Mouse (Mus musculus) c-Kit-negative CD71-positive TER-119-positive erythroid progenitor cells, embryonic 14.5 days (primary cell): ENCODE data around the gene S100a10.

ENCODE experiments used
- DNase-seq: peaks from one replicate; pipeline ENCODE4 v3.0.0-alpha.2; 2013; ENCODE audit warnings: low read depth, low spot score

S100a10 gene

DNA sequence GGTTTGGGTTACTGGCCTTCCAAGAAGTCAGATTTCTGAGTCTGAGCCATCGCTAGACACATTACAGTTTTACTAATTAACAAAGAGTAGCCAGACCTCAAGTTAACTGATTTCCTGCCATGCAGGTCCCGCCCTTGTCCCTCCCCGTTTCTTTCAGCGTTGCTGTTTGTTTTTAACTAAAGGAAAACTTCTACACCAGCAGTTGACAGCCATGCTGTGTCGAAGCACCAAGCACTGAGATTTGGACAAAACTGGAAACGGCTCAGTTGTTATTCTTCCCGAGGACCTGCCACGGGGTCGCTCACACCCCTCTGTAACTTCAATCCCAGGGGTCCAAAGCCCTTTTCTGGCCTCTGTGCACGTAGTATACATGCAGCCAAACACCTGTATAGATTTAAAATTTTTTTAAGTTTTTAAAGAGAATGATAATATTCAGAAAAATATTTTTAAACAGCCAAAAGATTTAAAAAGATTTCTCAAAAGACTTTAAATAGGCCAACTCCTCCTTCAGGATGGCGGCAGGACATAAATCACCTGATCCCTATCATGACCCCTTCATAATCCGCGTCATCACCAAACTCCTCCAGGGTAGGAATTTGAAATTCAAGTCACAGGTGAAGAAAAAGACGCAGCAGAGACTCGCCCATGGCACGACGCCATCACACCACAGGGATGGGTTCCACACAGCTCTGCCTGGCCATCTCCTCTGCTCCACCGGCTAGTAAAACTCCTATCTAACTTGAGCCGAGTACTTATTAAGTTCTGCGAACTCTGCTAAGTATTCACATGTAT, 6.9 kb upstream of the S100a10 start:
- no peak for DNase-seq

DNA sequence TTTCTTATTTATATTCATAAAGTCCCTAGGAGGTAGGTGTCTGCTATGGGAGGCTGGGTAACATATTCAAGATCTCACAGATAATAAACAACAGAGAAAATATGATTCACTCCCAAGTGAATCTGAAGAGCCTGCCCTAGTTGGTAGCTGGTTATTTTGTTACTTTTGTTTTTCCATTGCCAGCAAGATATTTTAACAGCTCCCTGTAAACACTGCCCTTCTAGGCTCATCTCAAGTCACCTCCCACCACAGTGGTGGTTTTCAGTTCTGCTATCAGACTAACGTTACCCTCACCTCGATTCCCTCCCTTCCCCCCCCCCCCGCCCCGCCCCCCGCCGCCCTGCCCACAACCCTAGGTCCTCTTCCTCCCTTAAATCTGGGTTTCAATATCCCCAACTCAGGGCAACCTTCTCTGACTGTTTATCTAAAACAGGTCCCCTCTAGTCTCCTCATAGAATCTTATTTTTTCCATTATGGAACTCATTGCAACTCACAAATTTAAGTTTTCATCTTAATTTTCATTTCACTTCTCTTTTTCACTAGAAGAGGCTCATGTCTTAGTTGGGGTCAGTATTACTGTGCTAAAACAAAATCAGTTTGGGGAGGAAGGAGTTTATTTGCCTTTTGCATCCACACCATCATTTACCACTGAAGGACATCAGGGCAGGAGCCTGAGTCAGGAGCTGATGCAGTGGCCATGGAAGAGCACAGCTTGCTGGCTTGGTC, 6.2 kb upstream of the S100a10 start:
- DNase-seq: no peak

DNA sequence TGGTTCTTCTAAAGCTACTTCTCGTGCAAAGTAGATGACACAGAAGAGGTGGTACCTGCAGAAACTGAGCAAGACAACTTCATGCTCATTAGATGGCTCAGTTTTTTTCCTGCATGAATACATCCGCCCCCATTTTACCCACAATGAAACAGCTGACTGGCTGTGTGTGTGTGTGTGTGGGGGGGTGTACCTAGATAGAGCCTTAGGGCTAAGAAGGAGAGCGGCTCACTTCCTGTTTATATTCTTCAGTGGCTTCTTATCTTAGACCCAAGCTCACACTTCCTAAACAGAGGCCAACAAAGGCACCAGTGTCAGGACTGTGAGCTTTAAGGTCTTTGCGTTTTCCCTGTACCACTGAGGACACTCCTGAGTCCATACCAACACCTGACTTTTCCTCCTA, 4.9 kb upstream of the S100a10 start:
- DNase-seq: no peak

DNA sequence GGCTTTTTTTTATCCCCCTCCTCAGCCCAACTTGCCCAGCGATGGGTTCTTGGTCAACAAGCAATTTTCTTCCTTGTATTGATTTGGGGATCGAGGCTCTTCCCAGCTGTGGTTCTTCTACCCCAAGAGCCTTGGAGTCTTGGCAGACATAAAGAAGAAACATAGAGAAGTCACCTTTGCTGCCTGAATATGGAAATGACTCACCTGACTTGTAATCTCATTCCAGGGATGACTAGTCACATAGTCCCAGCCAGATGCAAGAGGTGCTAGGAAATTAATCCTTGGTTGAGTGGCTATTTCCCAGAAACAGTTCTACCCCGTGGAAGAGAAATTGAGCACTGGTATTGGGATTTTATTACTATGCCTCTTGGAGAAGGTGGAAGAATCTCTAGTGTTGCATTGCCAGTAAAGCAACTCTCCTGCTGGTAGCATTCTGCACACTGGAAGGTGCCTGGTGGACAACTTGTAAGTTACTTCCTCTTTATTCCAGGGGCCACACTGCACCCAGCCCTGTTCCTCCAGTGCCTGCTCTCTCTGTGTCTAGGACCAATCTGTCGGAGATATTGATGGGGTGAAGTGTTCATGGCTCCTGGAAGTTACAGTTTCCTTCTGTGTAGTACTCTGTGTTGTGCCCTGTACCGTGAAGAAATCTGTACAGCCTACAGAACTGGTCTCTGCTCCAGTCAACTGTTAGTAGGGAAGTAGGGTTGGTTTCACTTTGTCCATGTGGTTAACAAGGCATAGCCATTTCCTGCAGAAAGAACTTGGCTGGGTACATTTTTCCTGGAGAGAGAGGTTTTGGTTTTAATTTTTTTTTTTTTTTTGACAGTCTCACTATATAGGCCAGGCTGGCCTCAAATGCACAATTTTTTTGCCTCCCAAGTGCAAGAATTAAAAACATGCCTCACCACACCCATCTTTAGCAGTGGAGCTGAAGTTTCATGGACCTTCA, 2.7 kb upstream of the S100a10 start:
- DNase-seq: no peak

DNA sequence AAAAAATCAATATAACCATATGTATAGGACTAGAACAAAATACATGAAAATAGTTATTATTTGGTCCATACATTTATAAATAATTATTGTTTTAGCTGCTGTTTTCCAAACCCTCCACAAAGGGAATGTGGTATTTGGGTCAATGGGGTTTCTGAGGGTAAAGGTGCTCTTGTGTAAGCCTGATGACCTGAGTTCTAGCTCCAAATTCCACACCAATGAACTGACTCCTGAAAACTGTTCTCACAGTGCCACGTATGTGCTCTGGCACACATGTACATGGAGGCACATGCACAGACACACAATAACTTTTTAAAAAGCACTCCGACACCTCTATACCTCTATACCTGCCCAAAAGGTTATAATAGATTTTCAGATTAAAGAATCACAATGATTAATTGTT, 1.6 kb upstream of the S100a10 start:
- DNase-seq: no peak

DNA sequence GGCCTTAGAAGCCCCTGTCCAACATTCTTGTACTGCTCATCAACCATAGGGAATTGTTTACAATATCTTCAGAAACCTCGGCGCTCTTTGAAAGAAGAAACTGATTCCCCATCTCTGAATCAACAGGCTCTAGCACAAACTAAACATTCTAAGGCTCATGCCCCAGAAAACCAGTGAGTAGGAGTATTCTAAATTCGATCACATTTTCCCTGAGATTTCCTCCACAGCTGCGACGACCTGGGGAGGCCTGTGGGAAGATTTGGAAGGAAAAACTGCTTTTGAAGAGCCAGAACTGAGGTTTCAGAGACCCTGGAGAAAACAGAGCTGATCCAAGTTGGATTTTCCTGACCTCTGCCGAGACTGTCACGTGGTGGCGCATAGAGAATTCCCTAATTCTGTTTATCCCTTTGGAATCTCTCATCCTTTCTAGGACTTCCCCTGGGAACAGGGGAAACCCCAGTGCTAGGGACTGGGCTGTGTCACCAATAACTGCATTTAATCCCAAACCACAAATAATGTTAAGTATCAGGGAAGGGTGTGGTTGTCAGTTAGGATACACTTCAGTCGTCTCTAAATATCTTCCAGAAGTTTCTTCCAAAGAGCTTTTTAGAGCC, 1.0 kb upstream of the S100a10 start:
- DNase-seq: no peak

DNA sequence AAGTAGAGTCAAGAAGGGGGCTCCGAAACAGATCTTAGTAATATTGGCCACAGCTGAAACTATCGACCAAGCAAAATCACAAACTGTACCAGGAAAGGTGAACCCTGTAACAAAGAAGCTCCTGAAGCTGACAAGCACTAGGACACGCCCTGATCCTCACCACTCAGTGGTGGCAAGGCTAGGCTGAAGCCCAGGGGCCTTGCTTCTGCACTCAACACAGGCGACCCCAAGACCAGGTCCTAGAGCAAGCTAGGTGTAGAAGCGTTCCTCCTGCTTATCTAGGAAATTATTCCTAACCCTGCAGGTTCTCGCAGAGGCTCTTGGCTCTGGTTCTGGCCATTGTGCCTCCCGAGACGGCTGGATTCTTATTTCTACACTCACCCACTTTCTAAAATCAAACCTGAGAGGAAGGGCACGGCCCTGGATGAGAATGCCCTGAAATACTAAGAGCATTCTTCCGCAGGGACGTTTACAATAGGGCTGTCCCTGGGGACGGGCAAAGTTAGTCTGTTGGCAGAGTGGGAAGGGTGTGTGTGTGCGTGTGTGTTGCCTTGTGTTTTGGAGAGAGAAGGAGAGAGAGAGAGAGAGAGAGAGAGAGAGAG, 400 bp upstream of the S100a10 start:
- DNase-seq: no peak

DNA sequence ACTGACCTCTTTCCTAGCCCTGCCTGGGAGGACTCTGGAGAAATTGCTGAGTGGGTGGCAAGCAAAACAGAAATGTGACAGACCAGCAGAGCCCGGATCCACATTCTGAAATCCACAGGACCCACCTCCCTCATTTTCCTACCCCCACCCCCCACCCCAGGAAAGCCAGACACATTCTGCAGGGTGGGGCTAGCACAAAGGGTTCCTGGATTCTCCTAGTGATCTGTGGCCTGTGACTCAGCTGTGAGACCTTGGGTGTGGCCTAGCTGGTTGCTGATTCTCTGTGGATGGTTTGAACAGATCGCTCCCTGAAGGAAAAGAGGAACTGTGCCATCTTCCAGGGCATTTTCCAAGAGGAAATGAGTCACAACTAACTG, 986 bp downstream of the S100a10 start:
- DNase-seq: no peak

DNA sequence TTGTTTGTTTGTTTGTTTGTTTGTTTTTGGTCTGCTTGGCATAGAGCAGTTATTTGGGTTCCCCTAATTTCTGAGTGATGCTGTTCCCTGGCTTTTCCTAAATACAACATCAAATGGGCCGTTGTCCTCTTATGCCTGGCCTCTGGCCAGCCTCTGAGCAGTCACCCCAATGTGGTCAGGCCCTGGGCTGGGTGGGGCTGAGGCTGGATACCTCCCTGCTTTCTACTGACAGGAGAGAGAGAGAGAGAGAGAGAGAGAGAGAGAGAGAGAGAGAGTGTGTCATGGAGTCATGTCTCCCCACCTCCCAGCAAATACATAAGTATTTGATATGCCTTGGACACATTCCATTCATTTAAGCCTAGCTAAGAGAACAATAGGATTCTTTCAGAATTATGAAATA, 1.7 kb downstream of the S100a10 start:
- no peak for DNase-seq

DNA sequence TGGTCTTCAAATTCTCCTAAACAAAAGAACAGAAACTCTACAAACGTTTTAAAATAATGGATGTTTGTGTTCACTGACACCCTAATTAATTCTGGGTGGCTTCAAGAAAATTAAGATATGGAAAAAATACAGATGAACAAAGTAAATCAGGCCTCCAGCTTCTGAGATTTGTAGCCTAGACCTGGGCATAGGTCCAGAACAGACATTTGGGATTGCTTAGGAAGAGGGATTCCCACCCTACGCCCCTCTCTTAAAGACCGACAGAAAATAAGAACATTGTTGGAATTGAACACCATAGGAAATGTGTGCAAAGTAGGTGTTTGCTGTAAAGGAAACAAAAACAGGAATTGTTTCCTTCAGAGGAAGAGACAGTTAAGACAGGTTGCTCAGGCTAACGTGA, 2.6 kb downstream of the S100a10 start:
- no peak for DNase-seq

DNA sequence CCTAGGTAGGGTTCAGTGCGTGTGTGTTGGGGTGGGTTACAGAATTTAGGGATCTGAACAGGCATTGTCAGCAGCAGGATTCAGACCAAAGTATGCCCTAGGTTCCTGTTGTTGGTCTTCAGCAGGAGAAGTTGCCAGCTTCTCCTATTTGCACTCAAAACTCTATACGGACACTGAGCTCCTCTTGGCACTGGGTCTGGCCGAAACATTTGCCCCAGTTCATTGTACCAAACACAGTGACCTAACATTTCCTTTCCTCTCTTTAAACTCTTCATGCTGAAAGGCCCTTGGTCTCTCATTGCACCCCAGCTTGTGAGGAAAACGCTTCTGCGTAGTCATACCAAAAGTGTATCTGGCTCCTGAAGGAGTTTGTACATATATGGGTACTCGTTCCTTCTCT, 5.1 kb downstream of the S100a10 start:
- DNase-seq: no peak

DNA sequence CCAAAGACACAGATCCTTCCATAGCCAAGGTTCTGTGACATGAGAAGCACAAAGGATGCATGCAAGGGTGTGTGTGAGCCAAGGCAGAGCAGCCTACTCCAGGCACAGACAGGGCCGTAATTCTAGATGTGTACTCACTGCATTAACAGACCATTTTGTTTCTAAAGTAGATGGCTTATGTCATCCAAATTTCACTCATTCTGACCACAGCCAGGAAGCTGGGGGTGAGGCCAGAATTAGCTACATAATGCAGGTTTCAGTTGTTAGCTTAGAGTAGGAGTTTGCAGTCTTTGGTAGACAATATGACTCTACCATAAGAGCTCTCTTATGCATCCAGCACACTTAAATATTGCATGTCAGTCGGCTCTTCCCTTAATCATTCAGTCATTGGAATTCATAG, 7.5 kb downstream of the S100a10 start:
- no peak for DNase-seq

DNA sequence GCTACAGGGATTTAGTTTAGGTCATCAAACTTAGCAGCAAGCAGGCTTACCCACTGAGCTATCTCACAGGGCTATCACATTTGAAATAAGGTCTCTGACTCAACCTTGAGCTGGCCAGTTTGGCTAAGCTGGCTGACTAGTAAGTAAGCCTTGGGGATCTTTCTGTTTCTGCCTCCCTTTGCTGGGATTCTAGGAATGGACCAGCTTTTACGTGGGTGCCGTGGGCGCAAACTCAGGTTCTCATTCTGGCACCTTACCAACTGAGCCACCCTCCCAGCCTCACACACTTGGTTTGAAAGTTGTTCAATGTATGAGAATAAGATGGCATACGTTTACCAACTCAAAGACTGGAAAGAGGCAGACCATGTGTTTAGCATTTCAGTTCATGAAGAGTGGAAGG, 8.3 kb downstream of the S100a10 start:
- DNase-seq: no peak

DNA sequence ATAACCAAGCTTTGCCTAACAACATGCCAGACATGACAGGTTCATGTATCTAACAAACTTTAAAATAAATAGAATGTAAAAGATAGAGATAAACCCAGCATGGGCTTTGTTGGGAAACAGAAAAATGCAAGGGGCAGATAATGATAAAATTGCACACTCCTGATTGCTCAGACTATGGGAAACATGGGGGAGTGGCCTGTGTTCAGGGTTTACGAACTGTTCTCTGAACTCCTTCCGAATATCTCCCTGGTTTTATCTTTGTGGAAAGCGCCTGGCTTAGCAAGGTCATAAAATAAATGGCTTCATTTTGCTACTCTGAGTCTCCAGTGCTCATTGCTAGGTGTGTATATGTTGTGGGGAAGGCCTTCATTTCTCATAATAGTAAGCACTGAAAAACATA, 12.0 kb downstream of the S100a10 start:
- DNase-seq: no peak

DNA sequence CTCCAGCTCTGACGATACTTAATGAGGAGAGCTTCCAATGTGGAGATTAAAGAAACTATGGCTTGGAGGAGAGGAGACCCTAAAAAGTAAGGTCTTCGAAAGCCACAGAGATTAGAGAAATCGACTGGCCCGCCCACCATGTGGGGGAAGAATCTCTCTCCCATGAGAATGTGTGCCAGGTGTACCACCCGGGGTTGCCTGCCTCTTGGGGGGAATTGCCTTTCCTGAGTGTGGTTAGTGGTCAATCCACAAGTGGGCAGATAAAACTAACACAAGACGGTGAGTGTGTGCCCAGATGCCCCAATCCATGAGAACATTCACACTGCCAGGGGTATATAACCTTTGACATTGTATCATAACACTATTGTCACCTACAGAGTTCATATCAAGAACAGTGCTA, 12.8 kb downstream of the S100a10 start:
- DNase-seq: no peak

DNA sequence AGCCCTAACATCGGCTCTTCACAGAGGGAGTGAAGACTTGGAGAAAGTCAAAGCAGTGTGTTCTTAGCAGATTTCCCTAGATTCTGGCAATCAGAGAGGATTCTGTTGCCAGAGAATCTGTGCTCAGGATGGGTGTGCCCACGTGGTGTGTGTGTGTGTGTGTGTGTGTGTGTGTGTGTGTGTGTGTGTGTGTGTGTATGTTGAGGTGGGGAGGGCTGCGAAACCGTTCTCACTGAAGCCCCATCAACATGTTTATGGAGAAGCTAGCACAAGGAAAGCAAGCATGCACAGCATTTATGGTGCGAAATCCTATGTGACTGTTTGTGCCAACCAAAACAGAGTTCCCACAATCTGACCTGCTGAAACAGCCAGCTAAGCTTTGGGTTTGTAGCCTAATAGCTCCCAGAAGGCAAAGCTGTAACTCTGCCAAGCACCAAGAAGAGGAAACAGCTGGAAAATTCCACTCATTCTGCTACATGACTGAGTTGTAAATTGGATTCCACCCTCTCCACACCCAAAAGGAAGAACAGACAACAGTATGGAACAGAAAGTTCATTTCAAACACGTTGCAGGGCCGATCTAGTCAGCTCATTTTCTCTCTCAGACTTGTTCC, 13.7 kb downstream of the S100a10 start:
- no peak for DNase-seq

DNA sequence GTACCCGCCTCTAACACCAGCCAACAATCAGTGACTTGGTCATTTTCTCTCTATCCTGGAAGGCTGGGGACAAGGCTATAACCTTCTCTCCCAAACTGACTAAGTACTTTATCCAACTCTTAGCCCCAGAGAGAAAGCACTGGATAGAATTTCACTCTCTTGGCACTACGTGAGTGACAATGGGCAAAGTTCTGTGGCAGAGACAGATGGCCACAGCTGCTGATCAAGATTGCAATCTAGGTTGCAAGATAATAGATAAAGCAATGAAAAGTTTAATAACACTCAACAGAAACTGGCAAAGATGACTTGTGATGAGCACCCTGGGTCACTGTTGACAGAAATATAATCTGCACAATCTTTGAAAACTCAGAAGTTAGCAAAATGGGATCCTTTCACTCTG, 14.2 kb downstream of the S100a10 start:
- DNase-seq: no peak

DNA sequence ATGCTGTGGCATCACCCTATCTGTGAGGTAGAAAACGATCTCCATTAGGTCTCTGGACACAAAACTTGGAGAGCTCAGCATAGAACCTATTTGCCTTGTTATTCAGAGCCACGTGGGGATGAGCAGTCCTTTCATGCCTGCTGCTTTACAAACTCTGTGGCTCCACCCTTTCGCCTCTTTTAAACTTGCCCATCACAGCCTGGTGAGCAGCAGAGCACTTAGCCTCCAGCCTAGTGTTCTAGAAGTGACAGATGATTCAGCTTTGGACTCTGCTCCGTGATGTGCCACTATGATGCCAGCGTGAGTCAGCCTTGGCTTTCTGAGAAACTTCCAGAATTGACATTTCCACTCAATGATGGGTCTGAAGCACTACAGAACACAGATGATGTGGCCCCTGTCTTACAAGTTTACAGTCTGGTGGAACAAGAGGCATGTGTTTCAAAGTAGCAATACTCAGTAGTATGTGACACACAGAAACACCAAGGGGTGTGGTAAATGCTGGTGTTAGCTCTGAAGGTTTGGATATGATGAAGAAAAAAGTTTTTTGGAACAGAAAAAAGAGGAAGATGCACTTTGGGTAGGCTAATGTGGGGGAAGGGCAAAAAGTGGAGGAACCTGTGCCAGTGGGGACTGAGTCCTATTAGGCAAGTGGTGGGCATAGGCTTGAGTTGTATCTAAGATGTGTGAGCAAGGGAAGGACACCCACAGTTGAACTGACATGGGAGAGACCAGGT, 17.3 kb downstream of the S100a10 start:
- DNase-seq: no peak

DNA sequence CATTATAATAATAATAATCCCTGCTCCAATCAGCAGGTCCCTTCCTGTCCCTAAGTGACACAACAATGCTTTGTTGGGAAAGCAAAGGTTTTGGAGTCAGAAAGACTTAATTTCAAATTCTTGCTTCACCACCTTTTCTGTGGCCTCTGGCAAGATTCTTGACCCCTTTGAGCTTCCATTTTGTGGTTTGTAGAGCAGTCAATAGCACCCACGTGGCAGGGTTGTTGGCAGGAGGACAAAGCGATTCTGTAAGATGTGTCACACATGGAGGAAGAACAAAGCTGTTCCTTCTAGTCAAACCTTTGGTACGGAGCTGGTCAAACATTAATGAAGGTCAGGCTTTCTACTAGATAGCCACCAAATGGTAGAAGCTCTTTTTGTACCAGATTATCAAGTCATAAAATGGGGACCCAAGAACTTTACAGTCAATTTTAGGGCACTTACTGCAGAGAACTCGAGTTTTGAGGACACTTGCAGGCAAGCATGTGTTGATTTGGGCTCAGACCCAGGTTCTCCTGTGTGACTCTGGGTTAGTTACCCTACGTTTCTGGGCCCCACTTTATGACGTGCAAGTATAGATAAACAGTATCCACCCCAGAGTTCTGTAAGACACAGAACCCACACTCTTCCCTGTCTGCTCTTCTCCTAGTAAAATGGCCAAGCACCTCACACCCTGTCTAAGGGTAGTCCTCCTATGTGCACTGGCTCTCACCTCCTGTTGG, 24.6 kb downstream of the S100a10 start:
- DNase-seq: no peak

DNA sequence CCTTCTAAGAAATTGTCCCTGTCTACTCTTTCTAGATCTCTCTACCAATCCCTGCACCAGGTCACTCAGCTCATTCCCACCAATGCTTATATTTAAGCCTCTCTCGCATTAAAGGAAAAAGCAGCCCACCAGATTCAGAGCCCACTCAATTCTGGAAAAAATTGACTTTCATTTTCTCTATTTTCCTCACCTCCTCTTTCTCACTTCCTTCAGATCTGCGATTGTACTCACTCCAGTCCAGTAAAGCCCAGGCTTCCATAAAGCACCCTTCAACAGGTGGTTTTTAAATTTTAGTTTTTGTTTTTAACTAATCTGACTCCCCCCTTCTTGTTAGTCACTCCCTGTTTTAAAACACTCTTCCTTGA, 25.1 kb downstream of the S100a10 start:
- no peak for DNase-seq
